Mouse (Mus musculus) adrenal gland, postnatal 25 days (tissue): ENCODE results near the gene Gm14147. TPM values are rescaled to one million over a fixed set of nuclear protein-coding genes. Genes with fewer than 3 reads are reported as not detected.
"Not testable (repeated sequence)": the region's sequence is repeated elsewhere in the genome, so short reads cannot be mapped to it uniquely, and the experiment has no call there.

Experiments used
- DNase-seq: peaks from one replicate; pipeline ENCODE4 v3.0.0; 2021; ENCODE audit warnings: mixed read lengths
- long read RNA-seq: library from polyadenylated mRNA; stranded (forward); transcript quantifications from one replicate; pipeline ENCODE4 v2.0.0, GENCODE M21; 2021
- total RNA-seq: library from RNA; stranded (reverse); gene quantifications from 2 replicates; pipeline ENCODE4 v1.2.3, GENCODE M21; 2021

Gm14147 gene
- not detected in 2 replicates for total RNA-seq
- long read RNA-seq: 0 reads

- not testable (repeated sequence) for DNase-seq
Measured at GRCm38 (mm10) chr2:151097945-151098344, at the start of gene Gm14147. Gene Gm14147 (plus strand): TSS chr2:151098245.

DNA sequence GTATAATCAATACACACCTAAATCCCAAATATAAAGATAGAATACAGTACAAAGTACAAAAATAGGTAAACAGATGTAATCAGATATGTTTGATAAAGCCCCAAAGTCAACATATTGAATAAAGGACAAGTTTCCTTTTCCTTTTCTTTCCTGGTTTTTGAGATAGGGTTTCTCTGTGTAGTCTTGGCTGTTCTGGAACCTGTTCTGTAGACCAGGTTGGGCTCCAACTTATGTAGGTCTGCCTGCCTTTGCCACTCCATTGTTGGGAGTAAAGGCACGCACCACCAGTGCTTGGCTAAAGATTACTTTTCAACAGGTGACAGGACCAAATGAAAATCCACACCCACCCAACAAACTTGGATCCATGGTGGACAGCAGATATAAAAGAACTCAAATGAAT is 41.4 kb upstream of the Gm14147 start:
- no peak for DNase-seq

DNA sequence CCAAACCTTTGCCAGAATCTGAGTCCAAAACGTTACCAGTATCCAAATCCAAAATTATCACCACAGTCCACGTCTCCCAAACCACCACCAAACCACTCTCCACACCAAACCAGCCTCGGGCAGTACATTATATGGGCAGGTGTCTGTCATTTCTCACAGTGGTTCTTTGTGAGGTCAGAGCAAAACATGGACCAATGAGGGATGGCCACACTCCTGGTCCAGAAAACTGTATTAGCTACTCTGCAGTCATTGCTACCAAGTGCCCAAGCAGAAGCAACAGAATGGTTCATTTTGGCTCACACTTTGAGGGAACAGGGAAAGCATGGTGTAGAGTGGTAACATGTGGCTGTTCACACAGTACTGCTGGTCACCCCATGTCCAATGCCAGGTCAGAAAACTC is 5.8 kb upstream of the Gm14147 start, which contains the start of gene Gm14151:
Gene Gm14151 (minus strand): TSS at position 101 of the 400 bp plus-strand sequence.
- not testable (repeated sequence) for DNase-seq

Other genes starting within 250 kb of the Gm14147 start
- 69.3 and 70.2 TPM in 2 replicates for gene Abhd12, start 193.5 kb upstream of the Gm14147 start, total RNA-seq
- 2.7 and 5.3 TPM in 2 replicates for gene Gins1, start 192.8 kb upstream of the Gm14147 start, total RNA-seq
- 30.3 and 34.7 TPM in 2 replicates for gene Ninl, start 58.9 kb upstream of the Gm14147 start, total RNA-seq
- gene Nanp, start 58.8 kb upstream of the Gm14147 start, total RNA-seq: 14.8 and 16.3 TPM in 2 replicates
- not detected in 2 replicates for gene Gm14151, start 5.9 kb upstream of the Gm14147 start, total RNA-seq